Mouse (Mus musculus) heart, adult 2 months (tissue): Measurements from ENCODE around the gene Lrrc27. TPM values are rescaled to one million over a fixed set of nuclear protein-coding genes. Genes with fewer than 3 reads are reported as not detected.

Source experiments
- DNase-seq, 2 experiments: peaks; one replicate each; pipeline ENCODE4 v3.0.0; 2021
- H3K27ac ChIP-seq: fragments of 200-600 bp; 2 replicates; pipeline ENCODE4 v1.8.1; 2022
- H3K27me3 ChIP-seq: fragments of 200-500 bp; 2 replicates; pipeline ENCODE4 v1.6.1; 2012; ENCODE audit warnings: mild to moderate bottlenecking, low read length, inconsistent platforms, mixed read lengths; ENCODE audit not compliant: control insufficient read depth, insufficient read depth
- H3K36me3 ChIP-seq: fragments of 200-500 bp; 2 replicates; pipeline ENCODE4 v1.6.1; 2012; ENCODE audit warnings: low read length, inconsistent platforms; ENCODE audit not compliant: control insufficient read depth, insufficient read depth
- H3K4me1 ChIP-seq: fragments of 200-500 bp; 2 replicates; pipeline ENCODE4 v1.6.1; 2011; ENCODE audit warnings: low read length; ENCODE audit not compliant: control insufficient read depth, insufficient read depth
- H3K4me3 ChIP-seq: fragments of 200-600 bp; 2 replicates; pipeline ENCODE4 v1.8.1; 2022
- H3K79me2 ChIP-seq: fragments of 200-500 bp; replicated peaks from 2 replicates; pipeline ENCODE4 v1.6.1; 2012; ENCODE audit warnings: mild to moderate bottlenecking, inconsistent platforms, low read length, moderate library complexity, mixed read lengths; ENCODE audit not compliant: control insufficient read depth, insufficient read depth
- H3K9ac ChIP-seq: fragments of 200-500 bp; 2 replicates; pipeline ENCODE4 v1.6.1; 2012; ENCODE audit warnings: low read depth, mild to moderate bottlenecking, control low read depth, inconsistent platforms, low read length, mixed read lengths
- CTCF ChIP-seq: fragments of 200-600 bp; IDR thresholded peaks from 2 replicates; pipeline ENCODE4 v1.8.1; 2022; ENCODE audit warnings: antibody characterized with exemption, mild to moderate bottlenecking, moderate library complexity
- EP300 ChIP-seq: fragments of 200-500 bp; IDR thresholded peaks from 2 replicates; pipeline ENCODE4 v1.6.1; 2011; ENCODE audit warnings: low read depth, low read length, control low read depth; ENCODE audit not compliant: insufficient read depth
- POLR2A ChIP-seq: fragments of 200-500 bp; IDR thresholded peaks from 2 replicates; pipeline ENCODE4 v1.6.1; 2011; ENCODE audit warnings: mild to moderate bottlenecking, low read depth, low read length, control low read depth; ENCODE audit not compliant: insufficient read depth
- WGBS: fragments of 180-500 bp; shearing (Covaris S2); methylation state at CpG from one replicate; pipeline ENCODE4 v1.1.7; 2018; 5-methylcytosine and 5-hydroxymethylcytosine counted together
- intact Hi-C: fragments of 180-260 bp; cut with DNase I; formaldehyde crosslinking; loops from one replicate; pipeline ENCODE4 v1.15.1; 2025
- polyA plus RNA-seq: library from polyadenylated mRNA; depleted of rRNA; stranded (reverse); fragments of >200 nt; gene quantifications from 2 replicates; pipeline ENCODE4 v1.2.3, GENCODE M21; 2012
- total RNA-seq, 2 experiments: library from RNA; stranded (reverse); gene quantifications; 2 replicates each; pipeline ENCODE4 v1.2.3; 2021

Lrrc27 gene
- total and polyA plus RNA-seq, 3 experiments: 13.3 to 20.6 (median 18.9) TPM

DNA sequence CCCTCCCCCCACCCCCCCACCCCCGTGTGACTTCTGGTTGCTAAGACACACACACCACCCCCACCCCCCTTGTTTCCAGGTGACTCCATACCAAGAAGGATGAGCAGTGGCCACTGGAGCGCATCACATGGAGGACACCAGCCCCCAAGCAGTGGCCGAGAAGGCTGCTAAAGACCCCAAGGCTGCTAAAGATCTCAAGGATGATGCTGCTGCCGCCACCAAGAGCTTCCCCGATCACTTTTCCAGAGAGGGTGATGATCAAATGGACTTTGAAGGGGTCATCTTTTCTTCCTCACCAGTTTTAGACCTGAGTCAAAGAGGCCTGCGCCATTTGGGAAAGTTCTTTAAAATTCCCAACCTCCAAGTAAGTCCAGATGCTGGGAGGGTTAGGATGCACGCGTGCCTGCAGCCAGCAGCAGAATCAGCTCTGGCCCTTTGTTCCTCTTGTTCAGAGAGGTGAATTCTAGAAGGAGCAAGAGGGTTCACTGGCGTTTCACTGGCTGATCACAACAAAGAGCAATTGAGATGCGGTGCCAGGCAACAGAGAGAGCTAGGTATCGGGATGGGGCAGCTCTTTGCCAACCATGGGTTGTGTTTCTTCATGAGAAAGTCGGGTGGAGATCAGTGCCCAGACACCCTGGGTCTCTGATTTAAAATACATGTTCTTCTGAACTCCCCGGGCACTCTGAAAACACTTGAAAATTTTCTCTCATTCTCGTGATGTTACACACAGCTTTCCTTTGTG, 2.0 kb downstream of the Lrrc27 start:
- Histone ChIP-seq H3K27ac (no peak overlapping the region), H3K36me3 (no peaks in the 10 kb centered on the region), H3K4me3 (no peak overlapping the region), H3K27me3 (no peaks in the 10 kb centered on the region), H3K4me1 (peaks cover 15% of the 10 kb centered on the region), H3K79me2 (no peaks in the 10 kb centered on the region), H3K9ac (no peak overlapping the region)
- intact Hi-C loops: no loop called here
- TF ChIP-seq CTCF: no peak
- no peak for TF ChIP-seq EP300
- no peak for TF ChIP-seq POLR2A
- WGBS: 87% methylated on average over 14 of the region's 14 CpGs
- DNase-seq: peak in 1 of 2 experiments; percentile 1

DNA sequence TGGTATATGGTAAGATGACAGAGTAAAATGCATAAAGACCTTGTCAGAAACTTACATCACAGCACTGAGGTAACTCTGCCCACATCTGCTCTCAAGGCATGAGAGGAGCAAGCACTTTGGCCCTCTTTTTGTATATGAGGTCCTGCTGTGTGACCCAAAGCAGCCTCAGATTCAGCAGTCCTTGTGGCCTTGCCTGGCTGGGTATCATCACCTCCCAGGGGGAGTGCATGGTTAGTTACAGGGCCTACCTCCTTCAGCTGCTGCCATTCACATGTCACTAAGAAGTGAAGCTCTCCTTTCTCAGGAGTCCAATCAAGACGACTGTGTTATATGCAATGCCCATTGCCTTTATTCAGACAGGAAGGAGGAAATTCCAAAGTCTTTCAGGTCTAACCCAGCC, 2.7 kb downstream of the Lrrc27 start:
- TF ChIP-seq CTCF (no peak), EP300 (no peak), POLR2A (no peak)
- H3K9ac ChIP-seq: no peak overlapping the region
- no peaks in the 10 kb centered on the region for H3K27me3 ChIP-seq
- peak in 1 of 2 experiments; percentile 1 for DNase-seq
- peaks cover 15% of the 10 kb centered on the region for H3K4me1 ChIP-seq
- no peak overlapping the region for H3K27ac ChIP-seq
- H3K4me3 ChIP-seq: no peak overlapping the region
- 37% methylated on average over 1 of the region's 1 CpGs for WGBS
- intact Hi-C loops: no loop called here
- H3K79me2 ChIP-seq: no peaks in the 10 kb centered on the region
- H3K36me3 ChIP-seq: no peaks in the 10 kb centered on the region

DNA sequence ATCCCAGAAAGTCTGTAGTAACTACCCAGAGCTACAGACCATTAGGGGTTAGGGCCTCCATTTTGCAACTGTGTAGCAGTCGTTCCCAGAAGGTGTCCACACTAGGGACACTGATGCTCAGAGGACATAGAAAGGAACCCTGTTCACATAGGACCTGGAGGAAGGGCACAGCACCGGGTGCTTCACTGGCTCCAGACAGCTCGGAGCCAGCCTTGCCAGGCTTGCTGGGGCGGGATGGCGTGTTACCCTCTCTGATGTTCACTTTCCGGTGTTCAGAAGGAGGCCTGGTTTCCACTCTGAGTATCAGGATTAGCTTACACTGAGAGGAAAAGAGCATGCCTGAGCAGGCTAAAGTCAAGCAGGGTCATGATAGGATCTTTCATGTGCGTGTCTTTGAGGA, 3.2 kb downstream of the Lrrc27 start:
- peak in 1 of 2 experiments; percentile 6 for DNase-seq
- H3K36me3 ChIP-seq: no peaks in the 10 kb centered on the region
- H3K79me2 ChIP-seq: no peaks in the 10 kb centered on the region
- TF ChIP-seq POLR2A (no peak), CTCF (no peak), EP300 (no peak)
- H3K27me3 ChIP-seq: no peaks in the 10 kb centered on the region
- WGBS: 83% methylated on average over 7 of the region's 7 CpGs
- H3K4me1 ChIP-seq: peaks cover 15% of the 10 kb centered on the region
- H3K4me3 ChIP-seq: no peak overlapping the region
- intact Hi-C loops: no loop called here
- no peak overlapping the region for H3K9ac ChIP-seq
- H3K27ac ChIP-seq: no peak overlapping the region

DNA sequence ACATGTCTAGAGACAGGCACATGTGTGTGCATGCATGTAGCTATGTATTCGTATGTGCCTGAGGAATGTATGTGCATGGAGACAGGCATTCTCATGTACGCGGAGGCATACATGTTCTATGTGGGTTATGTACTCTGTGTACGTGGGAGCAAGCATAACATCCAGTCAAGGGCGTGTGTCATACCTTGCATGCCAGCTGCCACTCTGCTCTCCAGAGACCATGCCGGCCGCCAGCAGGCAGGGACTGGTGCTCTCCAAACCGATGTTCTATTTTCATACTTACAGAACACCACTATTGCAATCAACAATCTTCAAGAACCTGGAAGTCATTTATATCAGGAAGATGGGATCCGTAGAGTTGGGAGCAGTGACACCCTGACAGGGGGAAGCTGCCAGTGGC, 3.7 kb downstream of the Lrrc27 start:
- intact Hi-C loops: no loop called here
- no peak for TF ChIP-seq CTCF
- TF ChIP-seq POLR2A: no peak
- TF ChIP-seq EP300: no peak
- Histone ChIP-seq H3K27ac (peak overlapping the region; percentile 21; the same call in 1 of the 2 replicates), H3K9ac (no peak overlapping the region), H3K27me3 (no peaks in the 10 kb centered on the region), H3K36me3 (no peaks in the 10 kb centered on the region), H3K4me1 (peaks cover 15% of the 10 kb centered on the region), H3K4me3 (no peak overlapping the region), H3K79me2 (no peaks in the 10 kb centered on the region)
- DNase-seq: peak; percentile 34 to 41
- WGBS: 73% methylated on average over 9 of the region's 9 CpGs

DNA sequence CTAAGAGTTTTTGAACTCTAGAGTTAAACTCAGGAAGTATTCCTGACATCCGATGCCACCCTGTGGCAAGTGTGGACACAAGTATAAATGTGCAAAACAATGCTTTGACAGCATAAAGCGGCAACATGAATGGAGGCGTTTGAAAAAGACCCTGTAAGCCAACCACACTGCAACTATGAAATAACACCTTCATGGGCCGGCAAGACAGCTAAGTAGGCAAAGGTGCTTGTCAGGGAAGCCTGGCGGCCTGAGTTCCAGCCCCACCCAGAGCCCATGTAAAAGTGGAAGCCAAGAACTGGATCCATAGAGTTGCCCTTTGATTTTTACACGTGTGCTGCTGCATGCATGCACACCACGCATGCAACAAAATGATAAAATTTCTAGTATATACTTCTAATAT, 4.3 kb downstream of the Lrrc27 start:
- no peaks in the 10 kb centered on the region for H3K27me3 ChIP-seq
- no peaks in the 10 kb centered on the region for H3K79me2 ChIP-seq
- H3K36me3 ChIP-seq: no peaks in the 10 kb centered on the region
- no peak overlapping the region for H3K4me3 ChIP-seq
- intact Hi-C loops: no loop called here
- H3K4me1 ChIP-seq: peaks cover 15% of the 10 kb centered on the region
- no peak for TF ChIP-seq EP300
- no peak for TF ChIP-seq CTCF
- no peak for TF ChIP-seq POLR2A
- no peak for DNase-seq
- no peak overlapping the region for H3K9ac ChIP-seq
- peak overlapping the region; percentile 21; the same call in 1 of the 2 replicates for H3K27ac ChIP-seq
- 78% methylated on average over 7 of the region's 7 CpGs for WGBS

DNA sequence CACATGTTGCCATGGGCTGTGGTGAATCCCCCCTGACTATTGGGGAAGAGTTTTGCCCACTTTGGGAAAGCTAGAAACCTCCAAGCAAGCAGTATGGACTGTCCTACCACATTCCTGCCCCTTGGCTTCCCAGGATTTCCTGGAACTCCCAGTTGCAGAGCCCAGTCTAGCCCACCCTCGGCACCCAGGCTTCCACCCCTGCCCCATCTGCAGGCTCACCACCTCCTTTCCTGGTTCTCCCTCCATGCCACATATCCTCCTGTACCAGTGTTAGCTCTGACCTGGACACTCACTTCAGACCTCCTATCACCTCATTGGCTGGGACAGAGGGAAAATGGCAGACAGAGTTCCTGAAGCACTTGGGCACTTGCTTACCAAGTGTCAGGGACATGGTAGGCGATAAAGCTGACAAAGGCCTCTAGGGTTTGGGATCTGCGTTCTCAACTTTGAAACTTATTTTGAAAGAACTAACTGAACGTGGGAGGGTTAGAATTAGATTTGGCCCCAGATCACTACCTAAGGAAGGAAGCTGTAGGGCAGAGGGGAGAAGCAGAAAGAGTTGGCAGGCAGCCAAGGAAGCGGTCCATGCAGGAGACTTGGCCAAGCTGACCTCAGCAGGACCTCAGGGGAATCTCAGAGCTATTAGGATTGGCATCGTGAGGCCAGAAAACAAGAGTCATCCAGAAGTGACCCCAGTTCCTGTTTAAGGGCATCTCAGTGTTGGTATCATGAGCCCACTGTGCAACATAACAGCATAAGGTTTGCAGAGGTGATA, 6.0 kb downstream of the Lrrc27 start:
- peaks cover 14% of the 10 kb centered on the region for H3K4me1 ChIP-seq
- no peak overlapping the region for H3K9ac ChIP-seq
- H3K36me3 ChIP-seq: no peaks in the 10 kb centered on the region
- 17% methylated on average over 6 of the region's 6 CpGs for WGBS
- no peaks in the 10 kb centered on the region for H3K79me2 ChIP-seq
- intact Hi-C loops: no loop called here
- peak in 1 of 2 experiments; percentile 59 for DNase-seq
- H3K27ac ChIP-seq: peak overlapping the region; percentile 9
- no peak overlapping the region for H3K4me3 ChIP-seq
- TF ChIP-seq POLR2A (no peak), CTCF (no peak), EP300 (no peak)
- H3K27me3 ChIP-seq: no peaks in the 10 kb centered on the region
